Mouse (Mus musculus): ENCODE data around the gene Gsk3b. TPM values are rescaled to one million over a fixed set of nuclear protein-coding genes. Genes with fewer than 3 reads are reported as not detected.

Gene Gsk3b
- polyA plus RNA-seq, 1 experiment from 2014 or later: 34.6 TPM

- peaks cover 9% of the 10 kb centered on the region; the same call in 1 of the 2 replicates for H3K4me1 ChIP-seq (ENCODE audit: control insufficient read depth, insufficient read depth, low read length)
- ATAC-seq: no peak
- no peak overlapping the region for H3K4me2 ChIP-seq (ENCODE audit: low read depth, low read length)
- no peaks in the 10 kb centered on the region for H3K9me3 ChIP-seq (ENCODE audit: control insufficient read depth, low read length)
- no peaks in the 10 kb centered on the region for H3K27me3 ChIP-seq (replicated peaks; ENCODE audit: control insufficient read depth, insufficient read depth, low read length)
- no peaks in the 10 kb centered on the region for H3K36me3 ChIP-seq (ENCODE audit: control insufficient read depth, insufficient read depth, low read length)
- no peak overlapping the region for H3K4me3 ChIP-seq (ENCODE audit: low read length)
- no peak overlapping the region for H3K9ac ChIP-seq (ENCODE audit: low read depth, low read length)
- H3K27ac ChIP-seq (ENCODE audit: low read length): no peak overlapping the region
- 89% methylated on average over 5 of the region's 5 CpGs for WGBS
Observed at GRCm38 (mm10) chr16:38119286-38119685, 30.5 kb downstream of the Gsk3b start.

GRCm38 (mm10) chr16:38129171-38129570 lies 40.4 kb downstream of the Gsk3b start:
- no peak for ATAC-seq
- Histone ChIP-seq H3K4me1 (ENCODE audit: control insufficient read depth, insufficient read depth, low read length) (peaks cover 28% of the 10 kb centered on the region), H3K27ac (ENCODE audit: low read length) (no peak overlapping the region), H3K27me3 (replicated peaks; ENCODE audit: control insufficient read depth, insufficient read depth, low read length) (no peaks in the 10 kb centered on the region), H3K4me2 (ENCODE audit: low read depth, low read length) (no peak overlapping the region), H3K9me3 (ENCODE audit: control insufficient read depth, low read length) (no peaks in the 10 kb centered on the region), H3K36me3 (ENCODE audit: control insufficient read depth, insufficient read depth, low read length) (no peaks in the 10 kb centered on the region), H3K9ac (ENCODE audit: low read depth, low read length) (no peak overlapping the region), H3K4me3 (ENCODE audit: low read length) (no peak overlapping the region)
- WGBS: 82% methylated on average over 5 of the region's 5 CpGs

GRCm38 (mm10) chr16:38131041-38131440 lies 42.2 kb downstream of the Gsk3b start:
- Histone ChIP-seq H3K4me2 (ENCODE audit: low read depth, low read length) (no peak overlapping the region), H3K4me3 (ENCODE audit: low read length) (no peak overlapping the region), H3K36me3 (ENCODE audit: control insufficient read depth, insufficient read depth, low read length) (no peaks in the 10 kb centered on the region), H3K9me3 (ENCODE audit: control insufficient read depth, low read length) (no peaks in the 10 kb centered on the region), H3K4me1 (ENCODE audit: control insufficient read depth, insufficient read depth, low read length) (peaks cover 30% of the 10 kb centered on the region), H3K9ac (ENCODE audit: low read depth, low read length) (no peak overlapping the region), H3K27ac (ENCODE audit: low read length) (no peak overlapping the region), H3K27me3 (replicated peaks; ENCODE audit: control insufficient read depth, insufficient read depth, low read length) (no peaks in the 10 kb centered on the region)
- 71% methylated on average over 3 of the region's 3 CpGs for WGBS
- ATAC-seq: no peak

GRCm38 (mm10) chr16:38131756-38132155 lies 43.0 kb downstream of the Gsk3b start:
- H3K4me1 ChIP-seq (ENCODE audit: control insufficient read depth, insufficient read depth, low read length): peaks cover 30% of the 10 kb centered on the region
- no peaks in the 10 kb centered on the region for H3K36me3 ChIP-seq (ENCODE audit: control insufficient read depth, insufficient read depth, low read length)
- ATAC-seq: peak; percentile 39; the same call in 1 of the 2 replicates
- H3K4me2 ChIP-seq (ENCODE audit: low read depth, low read length): 0 out of 2 replicates have a peak overlapping the region, but pooled peaks have one; percentile 1
- H3K9ac ChIP-seq (ENCODE audit: low read depth, low read length): no peak overlapping the region
- H3K9me3 ChIP-seq (ENCODE audit: control insufficient read depth, low read length): no peaks in the 10 kb centered on the region
- H3K4me3 ChIP-seq (ENCODE audit: low read length): no peak overlapping the region
- no peaks in the 10 kb centered on the region for H3K27me3 ChIP-seq (replicated peaks; ENCODE audit: control insufficient read depth, insufficient read depth, low read length)
- WGBS: 49% methylated on average over 9 of the region's 9 CpGs
- H3K27ac ChIP-seq (ENCODE audit: low read length): peak overlapping the region; percentile 61; the same call in 1 of the 2 replicates

- no peak for ATAC-seq
- no peaks in the 10 kb centered on the region for H3K27me3 ChIP-seq (replicated peaks; ENCODE audit: control insufficient read depth, insufficient read depth, low read length)
- no peaks in the 10 kb centered on the region for H3K9me3 ChIP-seq (ENCODE audit: control insufficient read depth, low read length)
- no peak overlapping the region for H3K27ac ChIP-seq (ENCODE audit: low read length)
- no peaks in the 10 kb centered on the region for H3K36me3 ChIP-seq (ENCODE audit: control insufficient read depth, insufficient read depth, low read length)
- no peak overlapping the region for H3K9ac ChIP-seq (ENCODE audit: low read depth, low read length)
- 0 out of 2 replicates have a peak overlapping the region, but pooled peaks have one; percentile 1 for H3K4me2 ChIP-seq (ENCODE audit: low read depth, low read length)
- 76% methylated on average over 7 of the region's 7 CpGs for WGBS
- peaks cover 30% of the 10 kb centered on the region for H3K4me1 ChIP-seq (ENCODE audit: control insufficient read depth, insufficient read depth, low read length)
- no peak overlapping the region for H3K4me3 ChIP-seq (ENCODE audit: low read length)
Observed at GRCm38 (mm10) chr16:38132210-38132609, 43.4 kb downstream of the Gsk3b start.

GRCm38 (mm10) chr16:38137296-38137695 lies 48.5 kb downstream of the Gsk3b start:
- Histone ChIP-seq H3K9ac (ENCODE audit: low read depth, low read length) (no peak overlapping the region), H3K4me1 (ENCODE audit: control insufficient read depth, insufficient read depth, low read length) (peaks cover 12% of the 10 kb centered on the region), H3K9me3 (ENCODE audit: control insufficient read depth, low read length) (no peaks in the 10 kb centered on the region), H3K27ac (ENCODE audit: low read length) (no peak overlapping the region), H3K36me3 (ENCODE audit: control insufficient read depth, insufficient read depth, low read length) (no peaks in the 10 kb centered on the region), H3K27me3 (replicated peaks; ENCODE audit: control insufficient read depth, insufficient read depth, low read length) (no peaks in the 10 kb centered on the region), H3K4me2 (ENCODE audit: low read depth, low read length) (no peak overlapping the region), H3K4me3 (ENCODE audit: low read length) (no peak overlapping the region)
- WGBS: 56% methylated on average over 5 of the region's 5 CpGs
- no peak for ATAC-seq

GRCm38 (mm10) chr16:38144898-38145297 lies 56.1 kb downstream of the Gsk3b start:
- Histone ChIP-seq H3K4me1 (ENCODE audit: control insufficient read depth, insufficient read depth, low read length) (no peaks in the 10 kb centered on the region), H3K9me3 (ENCODE audit: control insufficient read depth, low read length) (no peaks in the 10 kb centered on the region), H3K27ac (ENCODE audit: low read length) (no peak overlapping the region), H3K4me3 (ENCODE audit: low read length) (no peak overlapping the region), H3K4me2 (ENCODE audit: low read depth, low read length) (no peak overlapping the region), H3K27me3 (replicated peaks; ENCODE audit: control insufficient read depth, insufficient read depth, low read length) (no peaks in the 10 kb centered on the region), H3K36me3 (ENCODE audit: control insufficient read depth, insufficient read depth, low read length) (0 out of 2 replicates have a peak, but pooled peaks cover 2% of the 10 kb centered on the region), H3K9ac (ENCODE audit: low read depth, low read length) (no peak overlapping the region)
- WGBS: 77% methylated on average over 4 of the region's 4 CpGs
- no peak for ATAC-seq

- ATAC-seq: no peak
- Histone ChIP-seq H3K4me2 (ENCODE audit: low read depth, low read length) (no peak overlapping the region), H3K9me3 (ENCODE audit: control insufficient read depth, low read length) (no peaks in the 10 kb centered on the region), H3K27ac (ENCODE audit: low read length) (no peak overlapping the region), H3K4me1 (ENCODE audit: control insufficient read depth, insufficient read depth, low read length) (no peaks in the 10 kb centered on the region), H3K36me3 (ENCODE audit: control insufficient read depth, insufficient read depth, low read length) (0 out of 2 replicates have a peak, but pooled peaks cover 2% of the 10 kb centered on the region), H3K27me3 (replicated peaks; ENCODE audit: control insufficient read depth, insufficient read depth, low read length) (no peaks in the 10 kb centered on the region), H3K4me3 (ENCODE audit: low read length) (no peak overlapping the region), H3K9ac (ENCODE audit: low read depth, low read length) (no peak overlapping the region)
Observed at GRCm38 (mm10) chr16:38150555-38150954, 61.8 kb downstream of the Gsk3b start.

- Histone ChIP-seq H3K9ac (ENCODE audit: low read depth, low read length) (no peak overlapping the region), H3K9me3 (ENCODE audit: control insufficient read depth, low read length) (no peaks in the 10 kb centered on the region), H3K4me2 (ENCODE audit: low read depth, low read length) (no peak overlapping the region), H3K4me1 (ENCODE audit: control insufficient read depth, insufficient read depth, low read length) (no peaks in the 10 kb centered on the region), H3K36me3 (ENCODE audit: control insufficient read depth, insufficient read depth, low read length) (no peaks in the 10 kb centered on the region), H3K27me3 (replicated peaks; ENCODE audit: control insufficient read depth, insufficient read depth, low read length) (no peaks in the 10 kb centered on the region), H3K4me3 (ENCODE audit: low read length) (no peak overlapping the region), H3K27ac (ENCODE audit: low read length) (no peak overlapping the region)
- ATAC-seq: no peak
- 93% methylated on average over 7 of the region's 7 CpGs for WGBS
Observed at GRCm38 (mm10) chr16:38157854-38158622, 69.2 kb downstream of the Gsk3b start.
